Mouse (Mus musculus) adrenal gland, postnatal 14 days (tissue): ENCODE measurements at regions not wholly inside any gene's neighbourhood (a gene's known extent, or its start where the extent isn't known, plus 50 kb on each side); places are given as distances from the start of the nearest gene placed in this dataset.

Source experiments
- DNase-seq: peaks from one replicate; pipeline ENCODE4 v3.0.0; 2021; ENCODE audit warnings: mixed read lengths

DNA sequence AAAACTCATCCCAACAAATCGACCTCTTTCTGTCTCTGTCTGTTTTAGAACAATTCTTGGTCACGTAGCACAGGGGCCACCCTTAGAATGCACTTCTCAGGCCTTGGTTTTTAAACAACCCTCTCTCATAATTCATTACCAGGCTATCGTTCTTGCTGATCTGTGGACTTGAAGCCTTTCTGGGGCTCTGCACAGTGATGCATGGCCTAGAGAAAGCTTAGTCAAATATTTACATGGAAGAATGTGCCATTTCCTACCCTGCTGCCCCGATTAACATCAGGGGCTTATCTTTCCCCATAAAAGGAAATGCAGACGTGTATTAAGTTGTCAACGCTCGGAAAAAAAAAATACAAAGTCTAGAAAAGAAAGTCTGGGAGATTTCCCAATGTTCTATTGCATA is 1448.0 kb downstream of the Gsdmc2 start:
- no peak for DNase-seq

- DNase-seq, result no peak
Observed at GRCm38 (mm10) chr15:62395377-62395776, 1449.6 kb downstream of the Gsdmc2 start.

DNA sequence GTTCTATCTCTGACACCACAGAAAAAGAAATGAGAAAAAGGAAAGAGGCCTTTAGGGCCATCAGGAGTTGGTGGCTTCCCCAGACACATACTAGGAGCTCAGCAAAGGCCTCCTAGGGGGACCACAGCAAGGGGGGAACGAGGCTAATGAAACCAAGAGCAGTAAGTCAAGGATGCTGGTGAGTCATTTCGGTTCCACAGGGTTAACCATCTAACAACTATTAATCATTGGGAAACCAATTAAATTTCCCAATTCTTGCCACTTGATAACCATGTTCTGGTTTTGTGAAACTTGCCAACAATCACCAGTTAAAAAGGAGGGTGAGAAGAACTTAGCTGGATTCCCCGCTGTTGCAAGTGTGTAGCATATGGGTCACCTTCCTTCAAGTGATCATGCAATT is 1451.6 kb downstream of the Gsdmc2 start:
- DNase-seq, result peak; percentile 10

DNA sequence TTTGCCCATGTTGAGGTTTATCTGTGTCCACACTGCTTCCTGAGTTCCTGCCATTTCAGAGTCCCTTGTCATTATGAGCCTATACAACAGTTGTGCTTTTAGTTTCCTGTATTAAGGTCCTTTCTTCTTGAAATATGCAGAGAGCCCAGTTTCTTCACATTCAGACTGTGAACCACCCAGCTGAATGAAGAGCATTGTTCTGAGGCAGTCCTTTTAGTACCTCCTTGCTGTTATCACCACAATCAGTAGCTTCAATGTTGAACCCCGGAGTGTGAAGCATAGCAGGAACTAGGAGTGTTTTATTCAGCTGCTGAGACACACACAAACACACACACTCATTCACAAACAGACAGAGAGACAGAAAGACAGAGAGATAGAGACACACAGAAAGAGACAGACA is 1452.1 kb downstream of the Gsdmc2 start:
- no peak for DNase-seq

DNA sequence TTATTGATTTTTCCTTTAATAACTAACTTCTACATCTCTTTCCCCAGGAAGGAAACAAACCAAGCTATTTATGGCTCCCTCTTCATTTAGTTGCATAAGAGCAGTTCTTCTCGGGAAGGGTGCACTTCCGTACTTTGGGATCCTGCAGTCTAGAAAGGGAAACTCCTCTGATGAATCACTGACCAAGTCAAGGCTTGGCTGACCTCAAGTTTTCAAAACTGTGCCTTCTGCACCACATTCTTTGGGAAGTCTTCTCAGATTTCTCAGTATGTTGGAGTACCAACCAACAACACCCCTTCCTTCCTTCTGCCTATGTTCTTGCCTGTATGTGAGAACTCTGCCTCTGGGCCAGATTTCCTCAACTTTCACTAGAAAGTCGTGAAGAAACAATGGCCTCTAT is 1452.6 kb downstream of the Gsdmc2 start:
- peak; percentile 39 for DNase-seq

DNA sequence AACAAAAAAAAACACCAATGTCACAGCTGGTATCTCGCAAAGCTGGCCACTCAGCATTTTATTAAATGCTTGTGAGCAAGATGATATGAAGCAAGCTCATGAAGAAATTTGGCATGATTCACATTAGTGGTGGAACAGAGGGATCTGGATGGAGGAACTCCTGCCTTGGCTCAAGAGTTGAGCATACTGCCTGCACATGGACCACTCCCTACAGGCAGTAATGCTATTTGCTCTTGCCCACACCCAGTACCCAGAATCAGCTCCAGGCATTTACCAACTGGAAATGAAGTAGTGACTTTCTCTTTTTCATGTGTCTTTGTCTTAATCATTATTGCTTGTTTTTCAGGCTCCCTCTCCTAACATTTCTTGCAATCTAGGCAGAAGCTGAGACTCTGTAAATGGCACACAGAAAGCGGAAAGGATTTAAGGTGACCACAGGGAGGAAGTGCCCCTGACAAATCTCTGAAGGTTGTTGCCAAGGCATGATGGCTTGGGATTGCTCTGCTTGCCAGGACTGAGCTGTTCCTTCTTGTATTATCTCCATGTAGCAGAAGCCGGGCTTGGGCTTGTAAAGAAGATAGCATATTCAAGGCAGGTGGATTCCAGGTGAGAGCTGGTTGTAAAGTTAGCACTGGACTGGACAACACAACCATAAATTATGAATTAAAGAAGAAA is 1455.4 kb downstream of the Gsdmc2 start:
- DNase-seq, result peak; percentile 20

- no peak for DNase-seq
Observed at GRCm38 (mm10) chr15:62382233-62382632, 1459.4 kb upstream of the A1bg start.

DNA sequence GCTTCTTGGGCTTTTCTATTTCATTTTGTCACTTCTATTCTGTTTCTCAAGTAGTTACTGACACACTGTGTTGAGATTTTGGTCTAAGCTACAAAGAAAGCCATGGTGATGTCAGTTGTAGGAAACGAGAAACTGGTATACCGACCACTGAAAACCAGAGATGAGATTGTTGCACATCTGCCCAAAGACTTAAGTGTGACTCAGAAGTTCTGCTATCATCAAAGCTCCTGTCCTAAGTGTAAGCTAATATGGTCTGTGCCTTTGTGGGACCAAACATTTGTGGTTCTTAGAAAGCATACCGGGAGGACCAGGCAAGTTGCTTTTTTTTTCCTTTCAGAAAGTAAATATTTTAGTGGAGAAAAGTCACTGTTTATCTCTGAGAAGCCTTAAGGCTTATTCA is 1451.8 kb upstream of the A1bg start:
- no peak for DNase-seq

GRCm38 (mm10) chr15:62361171-62361570 is 1438.4 kb upstream of the A1bg start:
- no peak for DNase-seq

GRCm38 (mm10) chr15:62358338-62359239 is 1435.8 kb upstream of the A1bg start:
- no peak for DNase-seq

DNA sequence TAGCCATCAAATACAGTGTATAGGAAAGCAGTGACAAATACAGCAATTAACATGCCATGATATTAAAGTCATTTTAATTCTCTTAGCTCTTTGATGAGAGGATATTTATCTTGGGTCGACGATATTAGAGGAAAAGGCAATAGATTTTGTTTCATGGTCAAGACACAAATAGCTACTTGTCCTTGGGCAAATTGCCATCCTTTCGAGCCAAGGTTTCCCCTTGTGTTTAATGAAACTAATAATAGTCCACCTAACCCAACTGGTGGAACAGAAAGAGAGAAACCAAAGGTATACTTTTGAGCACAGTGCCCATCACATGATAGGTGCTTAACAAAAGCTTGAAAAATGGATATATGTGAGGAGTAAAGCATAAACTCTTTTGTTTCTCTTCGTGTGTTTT is 1431.0 kb upstream of the A1bg start:
- peak; percentile 63 for DNase-seq

- no peak for DNase-seq
Observed at GRCm38 (mm10) chr15:62350862-62351757, 1428.3 kb upstream of the A1bg start.

- DNase-seq, result no peak
Observed at GRCm38 (mm10) chr15:62349981-62350380, 1427.2 kb upstream of the A1bg start.

- no peak for DNase-seq
Observed at GRCm38 (mm10) chr15:62348956-62349355, 1426.1 kb upstream of the A1bg start.

DNA sequence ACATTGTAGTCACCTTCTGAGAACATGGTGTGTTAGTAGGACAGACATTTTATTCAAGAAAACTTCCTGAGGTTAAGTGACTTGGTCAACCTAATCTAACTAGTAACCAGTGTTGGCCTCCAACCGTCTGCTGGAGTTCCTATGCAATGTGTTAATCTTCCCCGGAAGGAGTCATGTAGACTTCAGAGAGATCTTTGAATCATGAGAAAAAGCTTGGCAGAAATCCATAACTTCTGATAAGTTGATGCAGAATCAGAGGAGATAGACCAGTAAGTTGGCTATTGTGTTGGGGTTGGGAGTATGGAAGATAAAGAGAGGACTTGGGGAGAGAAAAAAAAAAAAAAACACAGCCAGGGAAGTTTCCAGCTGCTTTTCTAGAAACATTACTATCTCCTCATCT is 1424.9 kb upstream of the A1bg start:
- DNase-seq, result no peak

DNA sequence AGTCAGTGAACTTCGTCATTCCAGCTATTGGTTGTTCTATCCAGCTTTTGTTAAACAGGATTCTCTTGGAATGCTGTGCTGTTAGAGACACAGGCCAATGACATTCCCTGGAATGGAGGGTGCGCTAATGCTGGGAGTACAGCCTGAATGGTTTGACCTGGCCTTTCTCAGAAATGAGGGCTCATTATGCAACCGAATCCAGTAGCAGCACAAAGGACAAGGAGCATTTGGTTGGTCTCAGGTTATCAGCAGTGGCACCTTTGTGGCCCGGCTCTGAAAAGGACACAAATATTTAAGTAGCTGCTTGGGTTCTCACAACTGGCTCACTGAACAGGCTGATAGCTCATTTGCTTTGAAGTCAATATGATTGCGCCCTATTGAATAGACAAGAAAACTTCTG is 1423.1 kb upstream of the A1bg start:
- no peak for DNase-seq

GRCm38 (mm10) chr15:62336454-62337284 is 1413.9 kb upstream of the A1bg start:
- DNase-seq, result peak; percentile 14

- DNase-seq, result no peak
Observed at GRCm38 (mm10) chr15:62334256-62335009, 1411.6 kb upstream of the A1bg start.

- DNase-seq, result no peak
Observed at GRCm38 (mm10) chr15:62332129-62332528, 1409.3 kb upstream of the A1bg start.

DNA sequence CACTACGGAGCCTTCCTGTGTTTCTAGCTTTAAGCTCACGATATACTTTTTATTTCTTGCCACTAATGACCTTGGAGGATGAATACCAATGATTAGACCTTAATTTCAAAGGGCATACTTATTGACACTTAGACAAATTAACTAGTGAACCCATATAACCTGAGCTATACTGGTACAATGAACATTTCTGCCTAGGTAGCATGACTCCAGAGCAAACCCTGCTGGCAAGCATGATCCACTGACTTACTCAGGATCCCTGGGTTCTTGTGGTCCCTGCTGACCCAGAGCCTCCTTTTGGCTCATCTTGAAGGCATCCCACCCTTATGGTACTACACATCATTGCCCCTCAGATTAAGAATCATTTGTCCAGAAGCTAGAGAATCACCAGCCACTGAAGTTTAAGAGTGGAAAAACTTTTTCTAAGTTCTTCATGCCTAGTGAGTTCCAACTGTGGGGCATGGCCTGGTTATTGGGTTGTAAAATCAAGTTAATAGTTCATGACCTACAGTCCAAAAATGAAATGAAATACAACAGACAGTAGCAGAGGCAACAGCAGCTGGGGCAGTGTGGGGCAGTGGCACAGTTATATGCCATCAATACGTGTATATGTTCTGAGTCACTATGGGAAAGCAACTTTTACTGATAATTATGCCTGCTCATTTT is 1408.5 kb upstream of the A1bg start:
- DNase-seq, result no peak
